Mouse (Mus musculus) adipocyte (in vitro differentiated cells): ENCODE measurements around the gene Map3k20.

Experiments used
- DNase-seq: peaks from one replicate; pipeline ENCODE4 v3.0.0-alpha.2; 2016; ENCODE audit warnings: low spot score

The Map3k20 gene

GRCm38 (mm10) chr2:72280524-72280923 lies 4.9 kb upstream of the Map3k20 start:
- no peak for DNase-seq

DNA sequence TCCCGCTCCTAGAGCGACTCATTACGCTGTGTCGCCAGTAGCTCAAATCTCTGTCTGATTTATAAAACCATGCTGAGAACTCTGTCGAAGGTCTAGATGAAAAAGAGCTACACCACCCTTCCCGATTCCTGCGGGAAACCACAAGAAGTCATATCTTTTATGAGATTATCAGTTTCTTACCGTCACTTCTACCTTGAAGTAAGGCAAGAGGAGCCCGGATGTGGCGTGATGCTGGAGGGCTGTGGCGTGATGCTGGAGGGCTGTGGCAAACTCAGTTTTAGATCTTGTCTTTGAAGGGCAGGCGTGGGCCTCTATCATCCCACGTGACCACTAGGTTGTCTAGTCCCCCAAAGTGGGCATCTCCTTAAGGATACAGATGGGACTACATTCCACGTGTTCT lies 3.5 kb upstream of the Map3k20 start:
- no peak for DNase-seq

GRCm38 (mm10) chr2:72282733-72283132 lies 2.7 kb upstream of the Map3k20 start:
- no peak for DNase-seq

GRCm38 (mm10) chr2:72284689-72285088 lies 748 bp upstream of the Map3k20 start:
- DNase-seq: no peak

DNA sequence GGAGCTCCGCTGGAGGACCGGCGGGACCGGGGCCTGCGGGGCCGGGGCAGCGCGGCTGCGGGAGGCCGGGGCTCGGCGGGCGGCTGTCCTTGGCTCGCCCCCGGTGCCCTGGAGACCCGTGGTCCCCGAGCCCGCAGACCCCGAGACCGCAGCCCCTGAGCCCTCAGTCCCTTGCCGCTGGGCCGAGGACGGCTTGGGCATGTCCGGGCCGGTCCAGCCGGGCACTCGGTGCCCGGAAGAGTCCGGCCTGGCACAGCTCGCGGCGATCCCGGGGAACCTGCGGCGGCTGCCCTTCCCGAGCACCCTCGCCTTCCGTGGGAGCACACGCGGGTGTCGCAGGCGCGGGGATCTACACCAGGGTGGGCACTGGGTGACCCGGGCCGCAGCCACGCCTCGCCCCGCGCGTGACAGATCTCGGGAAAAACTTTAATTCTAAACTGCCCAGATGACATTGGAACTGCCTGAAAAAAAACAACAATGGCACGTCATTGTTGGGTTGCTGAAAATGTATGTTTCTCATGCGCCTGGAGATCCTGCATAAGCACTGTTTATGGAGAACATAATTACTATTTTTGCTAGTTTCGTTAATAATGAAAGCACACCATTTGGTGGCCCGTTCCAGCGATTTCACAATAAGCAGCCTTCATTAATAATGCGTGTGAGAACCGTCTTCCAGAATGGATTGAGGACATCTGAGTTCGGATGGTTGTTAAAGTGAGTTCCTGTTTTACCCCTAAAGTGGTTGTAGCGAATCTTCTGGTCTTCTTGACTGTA lies 638 bp downstream of the Map3k20 start:
- peak; percentile 67 for DNase-seq

DNA sequence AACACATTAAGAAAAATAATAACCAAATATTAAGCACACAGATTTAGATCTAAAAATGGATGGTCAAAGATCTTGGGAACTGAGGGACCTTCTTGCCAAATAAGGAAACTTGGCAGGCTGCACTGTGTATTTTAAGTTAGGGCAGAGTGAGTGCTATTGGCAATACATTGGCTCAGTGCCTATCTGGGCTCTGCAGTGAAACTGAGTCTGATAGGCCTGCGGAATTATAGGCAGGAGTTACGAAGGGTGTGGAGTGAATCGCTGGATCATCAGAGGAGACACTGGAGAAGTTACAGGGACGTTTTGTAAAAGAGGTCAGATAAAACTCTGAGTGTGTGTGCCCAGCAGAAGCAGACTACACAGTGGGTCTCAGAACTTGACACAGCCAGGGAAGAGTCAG lies 1.7 kb downstream of the Map3k20 start:
- peak; percentile 85 for DNase-seq

- DNase-seq: no peak
These were observed 3.6 kb downstream of the Map3k20 start for GRCm38 (mm10) chr2:72288932-72289534.

- no peak for DNase-seq
These were observed 5.7 kb downstream of the Map3k20 start for GRCm38 (mm10) chr2:72291103-72291502.

GRCm38 (mm10) chr2:72292573-72292972 lies 7.1 kb downstream of the Map3k20 start:
- no peak for DNase-seq

GRCm38 (mm10) chr2:72294994-72295393 lies 9.6 kb downstream of the Map3k20 start:
- DNase-seq: no peak

- no peak for DNase-seq
These were observed 11.7 kb downstream of the Map3k20 start for GRCm38 (mm10) chr2:72296984-72297715.

DNA sequence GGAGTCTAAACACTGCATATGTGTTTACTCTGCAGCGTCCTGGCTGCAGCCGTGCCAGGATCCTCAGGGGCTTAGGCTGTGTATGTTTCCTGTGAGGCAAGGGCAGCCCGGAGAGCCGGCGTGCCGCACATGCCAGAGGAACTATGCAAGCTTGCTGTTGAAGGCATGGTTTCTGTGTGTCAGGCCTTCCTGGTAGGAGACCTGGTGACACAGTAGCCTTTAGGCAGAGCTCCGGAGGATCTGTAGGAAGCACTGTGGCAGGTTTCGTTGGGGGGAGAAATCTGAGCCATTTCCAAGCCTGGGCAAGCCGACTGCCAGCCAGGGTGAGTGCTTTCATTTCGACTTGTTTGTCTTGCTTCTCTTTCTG lies 12.3 kb downstream of the Map3k20 start:
- peak; percentile 59 for DNase-seq

DNA sequence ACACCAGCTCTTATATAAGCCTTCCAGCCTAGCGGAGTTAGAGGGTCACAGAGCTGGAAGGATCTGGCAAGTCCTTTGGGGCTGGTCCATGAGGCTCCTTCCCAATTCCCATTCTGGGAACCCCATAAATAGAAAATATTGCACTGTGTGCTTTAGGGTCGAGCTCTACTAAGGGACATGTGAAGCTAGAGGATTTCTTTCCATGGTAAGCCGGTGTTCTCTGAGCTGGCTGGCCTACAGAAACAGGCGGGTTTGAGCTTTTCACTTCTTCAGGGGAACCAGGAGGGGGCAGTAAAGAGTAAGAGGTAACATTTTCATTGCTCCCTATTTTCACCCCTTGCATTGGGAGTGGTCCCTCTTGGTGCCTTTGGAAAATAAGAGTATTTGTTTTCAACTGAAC lies 13.0 kb downstream of the Map3k20 start:
- DNase-seq: peak; percentile 83

GRCm38 (mm10) chr2:72301194-72301916 lies 15.9 kb downstream of the Map3k20 start:
- DNase-seq: peak; percentile 78

GRCm38 (mm10) chr2:72305738-72306137 lies 20.3 kb downstream of the Map3k20 start:
- DNase-seq: no peak

GRCm38 (mm10) chr2:72308351-72308750 lies 22.9 kb downstream of the Map3k20 start:
- DNase-seq: no peak

- DNase-seq: peak; percentile 71
These were observed 23.5 kb downstream of the Map3k20 start for GRCm38 (mm10) chr2:72308981-72309380.

DNA sequence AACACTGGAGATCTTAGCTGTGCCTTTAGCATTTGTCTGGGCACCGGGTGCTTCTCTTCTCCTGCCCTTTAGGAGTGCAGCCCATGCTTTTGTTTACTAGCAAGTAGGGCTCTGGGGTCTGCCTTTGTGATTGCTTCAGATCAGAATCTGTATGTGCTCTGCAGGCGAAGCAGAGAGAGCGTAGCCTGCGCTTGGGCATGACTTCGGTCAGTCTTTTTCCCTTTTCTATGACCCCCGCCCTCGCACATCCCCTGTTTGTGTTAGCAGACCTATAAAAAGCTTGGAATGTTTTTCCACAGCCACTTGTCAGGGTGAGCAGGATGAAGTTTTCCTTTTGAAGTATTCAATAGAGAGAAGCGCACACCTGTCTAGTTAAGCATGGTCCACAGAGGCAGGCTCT lies 26.0 kb downstream of the Map3k20 start:
- no peak for DNase-seq

DNA sequence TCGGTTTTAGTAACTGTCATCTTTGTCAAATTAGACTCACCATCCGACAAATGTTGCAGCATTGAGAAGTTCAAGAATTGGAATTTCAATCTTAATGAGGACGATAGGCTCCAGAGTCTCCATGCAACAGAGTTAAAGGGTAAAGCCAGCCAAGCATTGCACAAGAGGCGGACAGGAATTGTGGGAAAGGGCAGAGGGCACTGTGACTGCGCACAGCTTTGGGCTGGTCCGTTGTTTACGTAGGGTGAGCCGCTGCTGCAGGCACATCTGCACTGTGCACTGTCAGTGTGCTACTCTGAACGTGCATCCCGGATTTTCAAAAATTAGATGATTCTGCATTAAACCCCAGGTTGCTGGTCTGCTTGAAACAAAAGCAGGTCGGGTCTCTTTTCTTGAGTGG lies 27.9 kb downstream of the Map3k20 start:
- DNase-seq: peak; percentile 40

DNA sequence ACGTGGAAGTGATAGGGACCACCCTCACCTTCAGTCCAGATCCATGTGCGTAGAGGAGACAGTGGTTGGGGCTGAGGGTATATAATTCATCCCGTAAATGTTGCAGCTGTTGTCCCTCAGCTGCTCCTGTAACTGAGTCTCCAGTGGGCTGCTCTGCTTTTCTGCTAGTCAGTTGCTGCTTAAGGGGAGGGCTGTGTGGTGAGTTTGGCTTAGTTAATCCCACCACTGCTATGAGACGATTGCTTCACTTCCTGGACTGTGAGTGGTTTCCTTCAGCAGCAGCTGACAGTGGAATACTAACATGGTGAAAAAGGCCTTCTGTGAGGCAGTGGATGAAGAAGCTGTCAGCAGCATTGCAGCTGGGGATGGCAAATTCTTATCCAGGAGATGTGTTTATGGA lies 33.0 kb downstream of the Map3k20 start:
- no peak for DNase-seq

GRCm38 (mm10) chr2:72319028-72319798 lies 33.8 kb downstream of the Map3k20 start:
- no peak for DNase-seq

- no peak for DNase-seq
These were observed 35.2 kb downstream of the Map3k20 start for GRCm38 (mm10) chr2:72320661-72321060.
